Mouse (Mus musculus): ENCODE measurements at regions not wholly inside any gene's neighbourhood (a gene's known extent, or its start where the extent isn't known, plus 50 kb on each side); places are given as distances from the start of the nearest gene placed in this dataset.

- intact Hi-C loops (cut with DNase I; ENCODE audit: low total_unique reads) = no loop called here
- DNase-seq = no peak
Observed at GRCm38 (mm10) chr9:63856065-63856736, 98.4 kb upstream of the Smad3 start.

GRCm38 (mm10) chr9:63851809-63852208 is 94.0 kb upstream of the Smad3 start:
- intact Hi-C loops (cut with DNase I; ENCODE audit: low total_unique reads) = no loop called here
- DNase-seq = no peak

GRCm38 (mm10) chr9:63850316-63850693 is 92.5 kb upstream of the Smad3 start:
- DNase-seq = no peak
- intact Hi-C loops (cut with DNase I; ENCODE audit: low total_unique reads) = no loop called here

GRCm38 (mm10) chr9:63849564-63850315 is 91.9 kb upstream of the Smad3 start:
- no peak for DNase-seq
- intact Hi-C loops (cut with DNase I; ENCODE audit: low total_unique reads) = loop anchor here (10.0 kb wide), 1 partner anchor 225 kb away; no protein-coding TSS in a partner anchor

- intact Hi-C loops (cut with DNase I; ENCODE audit: low total_unique reads) = loop anchor here (2.0 to 10.0 kb wide), 2 partner anchors 219 to 707 kb away; no protein-coding TSS in a partner anchor
- peak; percentile 57 for DNase-seq
Observed at GRCm38 (mm10) chr9:63843883-63844485, 86.2 kb upstream of the Smad3 start.

GRCm38 (mm10) chr9:63843431-63843830 is 85.6 kb upstream of the Smad3 start:
- intact Hi-C loops (cut with DNase I; ENCODE audit: low total_unique reads) = loop anchor here (10.0 kb wide), 1 partner anchor 219 kb away; no protein-coding TSS in a partner anchor
- no peak for DNase-seq

- no peak for DNase-seq
Observed at GRCm38 (mm10) chr9:63841102-63841501, 83.3 kb upstream of the Smad3 start.

GRCm38 (mm10) chr9:63838996-63839772 is 81.4 kb upstream of the Smad3 start:
- DNase-seq = no peak
- intact Hi-C loops (cut with DNase I; ENCODE audit: low total_unique reads) = loop anchor here (10.0 kb wide), 1 partner anchor 374 kb away; no protein-coding TSS in a partner anchor

More at GRCm38 (mm10) chr9:63841102-63841501, 83.3 kb upstream of the Smad3 start:
- intact Hi-C loops (cut with DNase I; ENCODE audit: low total_unique reads) = loop anchor here (10.0 kb wide), 1 partner anchor 216 kb away; no protein-coding TSS in a partner anchor

- intact Hi-C loops (cut with DNase I; ENCODE audit: low total_unique reads) = loop anchor here (10.0 kb wide), 1 partner anchor 373 kb away; no protein-coding TSS in a partner anchor
- no peak for DNase-seq
Observed at GRCm38 (mm10) chr9:63837552-63837951, 79.8 kb upstream of the Smad3 start.

- intact Hi-C loops (cut with DNase I; ENCODE audit: low total_unique reads) = loop anchor here (10.0 kb wide), 1 partner anchor 372 kb away; no protein-coding TSS in a partner anchor
- DNase-seq = no peak
Observed at GRCm38 (mm10) chr9:63836565-63837284, 78.9 kb upstream of the Smad3 start.

- DNase-seq = no peak
- intact Hi-C loops (cut with DNase I; ENCODE audit: low total_unique reads) = loop anchor here (10.0 kb wide), 1 partner anchor 371 kb away; no protein-coding TSS in a partner anchor
Observed at GRCm38 (mm10) chr9:63836036-63836435, 78.2 kb upstream of the Smad3 start.

- intact Hi-C loops (cut with DNase I; ENCODE audit: low total_unique reads) = loop anchor here (10.0 kb wide), 1 partner anchor 370 kb away; no protein-coding TSS in a partner anchor
- no peak for DNase-seq
Observed at GRCm38 (mm10) chr9:63834416-63834815, 76.6 kb upstream of the Smad3 start.

GRCm38 (mm10) chr9:63818163-63818562 is 60.4 kb upstream of the Smad3 start:
- no peak for DNase-seq
- intact Hi-C loops (cut with DNase I; ENCODE audit: low total_unique reads) = no loop called here

- intact Hi-C loops (cut with DNase I; ENCODE audit: low total_unique reads) = no loop called here
- DNase-seq = no peak
Observed at GRCm38 (mm10) chr9:63816540-63816939, 58.7 kb upstream of the Smad3 start.

GRCm38 (mm10) chr9:63809901-63810587 is 52.2 kb upstream of the Smad3 start:
- no peak for DNase-seq
- intact Hi-C loops (cut with DNase I; ENCODE audit: low total_unique reads) = no loop called here

Data from gastrocnemius, postnatal 14 days (tissue).